Mouse (Mus musculus): ENCODE measurements around the gene Slc17a8.

Slc17a8 gene

DNA sequence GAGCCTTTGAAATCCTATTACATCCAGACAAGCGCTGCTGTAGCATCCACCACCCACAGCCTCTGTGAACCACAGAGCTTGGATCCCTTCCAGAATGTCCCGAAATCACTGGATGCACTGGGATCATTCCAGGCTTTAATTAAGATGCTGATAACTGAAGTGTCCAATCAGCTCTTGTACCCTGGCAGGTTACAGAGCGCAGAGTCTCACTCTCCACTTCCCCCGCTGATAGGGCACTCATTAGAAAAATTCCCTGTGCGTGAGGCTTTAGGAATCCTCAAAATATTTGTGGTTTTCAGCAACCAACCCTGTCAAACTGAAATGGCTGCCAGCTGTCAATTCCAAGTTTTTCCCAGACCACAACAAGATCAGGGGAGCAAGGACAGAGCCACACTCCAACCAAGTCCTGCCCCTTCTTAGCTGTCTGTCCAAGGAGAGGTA lies 89.8 kb downstream of the Slc17a8 start:
- no peak for DNase-seq (ENCODE audit: low read depth, low spot score)

DNA sequence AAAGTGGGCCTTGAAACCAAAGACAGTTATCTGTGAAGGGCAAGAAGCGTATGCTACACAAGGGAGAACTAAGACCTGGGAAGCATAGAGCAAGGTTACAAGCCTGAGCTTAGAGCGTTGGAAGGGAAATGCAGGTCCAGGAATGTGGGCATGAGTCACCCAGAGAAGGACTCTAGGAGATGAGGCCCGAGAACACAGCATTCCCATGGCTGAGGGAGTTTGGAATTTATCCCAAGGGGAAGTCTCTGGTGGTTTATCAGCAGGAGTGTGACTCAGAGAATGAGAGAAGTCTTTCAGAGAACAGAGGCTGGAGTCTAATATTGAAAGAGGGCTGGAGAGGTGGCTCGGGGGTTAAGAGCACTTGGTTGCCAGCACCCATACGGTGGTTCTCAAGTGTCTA lies 94.0 kb downstream of the Slc17a8 start:
- DNase-seq (ENCODE audit: low read depth, low spot score) = no peak

DNA sequence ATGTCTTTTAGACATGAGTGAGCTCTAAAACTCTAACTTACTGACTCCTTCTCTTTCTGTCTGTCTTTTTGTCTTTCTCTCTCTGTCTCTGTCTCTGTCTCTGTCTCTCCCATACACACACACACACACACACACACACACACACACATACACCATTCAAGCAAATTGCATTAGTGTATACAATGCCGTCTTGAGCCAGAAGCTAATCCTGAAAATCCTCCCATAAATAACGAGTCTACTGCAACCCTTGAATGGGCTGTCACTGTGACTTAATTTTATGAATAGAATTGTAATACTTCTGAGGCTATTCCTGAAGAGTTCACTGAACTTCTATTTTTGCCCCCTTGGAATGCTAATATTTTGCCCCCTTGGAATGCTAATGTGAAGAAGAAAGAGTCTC lies 95.2 kb downstream of the Slc17a8 start:
- DNase-seq (ENCODE audit: low read depth, low spot score) = no peak
